Mouse (Mus musculus): ENCODE measurements around the gene Zfp458. TPM values are rescaled to one million over a fixed set of nuclear protein-coding genes. Genes with fewer than 3 reads are reported as not detected.

Zfp458 gene
- 1.5 and 2.2 TPM in 2 replicates for polyA plus RNA-seq (2012; rRNA removed)

GRCm38 (mm10) chr13:67278314-67278713 lies at the start of gene Zfp458:
Gene Zfp458, minus strand, starts transcription at chr13:67278466.

GRCm38 (mm10) chr13:67305822-67306672 lies 27.8 kb upstream of the Zfp458 start, which contains the start of gene Zfp457:
Gene Zfp457, minus strand, starts transcription at chr13:67306485.

Other genes with a start within 250 kb of the Zfp458 start
- gene Zfp712, start 217.3 kb downstream of the Zfp458 start, polyA plus RNA-seq (2012; rRNA removed) = 1.5 and 2.7 TPM in 2 replicates
- gene Zfp708, start 180.5 kb downstream of the Zfp458 start, polyA plus RNA-seq (2012; rRNA removed) = 2.9 and 5.6 TPM in 2 replicates
- gene Gm28557, start 169.9 kb downstream of the Zfp458 start, polyA plus RNA-seq (2012; rRNA removed) = 3.1 and 4.4 TPM in 2 replicates
- gene Rslcan18, start 162.2 kb downstream of the Zfp458 start, polyA plus RNA-seq (2012; rRNA removed) = 0.23 and 0.35 TPM in 2 replicates
- gene Zfp759, start 156.8 kb downstream of the Zfp458 start, polyA plus RNA-seq (2012; rRNA removed) = 0.94 and 2.3 TPM in 2 replicates
- gene Rsl1, start 105.3 kb downstream of the Zfp458 start, polyA plus RNA-seq (2012; rRNA removed) = 5.2 and 8.7 TPM in 2 replicates
- gene Zfp455, start 84.0 kb downstream of the Zfp458 start, polyA plus RNA-seq (2012; rRNA removed) = 0.67 and 1.3 TPM in 2 replicates
- gene Zfp457, start 28.0 kb upstream of the Zfp458 start, polyA plus RNA-seq (2012; rRNA removed) = 1.2 and 2.0 TPM in 2 replicates
- 1.5 and 3.2 TPM in 2 replicates for gene Zfp595, start 54.1 kb upstream of the Zfp458 start, polyA plus RNA-seq (2012; rRNA removed)
- not detected in 2 replicates for gene Gm28044, start 82.1 kb upstream of the Zfp458 start, polyA plus RNA-seq (2012; rRNA removed)
- 0.61 and 1.3 TPM in 2 replicates for gene Zfp953, start 82.1 kb upstream of the Zfp458 start, polyA plus RNA-seq (2012; rRNA removed)
- 0.15 and 0.18 TPM in 2 replicates for gene Gm28041, start 97.3 kb upstream of the Zfp458 start, polyA plus RNA-seq (2012; rRNA removed)
- gene Zfp456, start 97.3 kb upstream of the Zfp458 start, polyA plus RNA-seq (2012; rRNA removed) = 0.44 and 0.84 TPM in 2 replicates
- gene Zfp429, start 121.4 kb upstream of the Zfp458 start, polyA plus RNA-seq (2012; rRNA removed) = 5.5 and 6.9 TPM in 2 replicates
- 0.36 and 1.4 TPM in 2 replicates for gene Zfp459, start 143.0 kb upstream of the Zfp458 start, polyA plus RNA-seq (2012; rRNA removed)
- gene Zfp874a, start 173.2 kb upstream of the Zfp458 start, polyA plus RNA-seq (2012; rRNA removed) = 2.3 and 4.8 TPM in 2 replicates
- gene Zfp874b, start 205.8 kb upstream of the Zfp458 start, polyA plus RNA-seq (2012; rRNA removed) = 2.3 and 4.2 TPM in 2 replicates
- 6.4 and 10.1 TPM in 2 replicates for gene Zfp58, start 222.1 kb upstream of the Zfp458 start, polyA plus RNA-seq (2012; rRNA removed)
- gene Gm26965, start 247.7 kb upstream of the Zfp458 start, polyA plus RNA-seq (2012; rRNA removed) = not detected in 2 replicates
- gene Zfp87, start 247.7 kb upstream of the Zfp458 start, polyA plus RNA-seq (2012; rRNA removed) = 12.7 and 20.2 TPM in 2 replicates